Mouse (Mus musculus) megakaryocyte, embryonic 14.5 days (primary cell): ENCODE measurements at regions not wholly inside any gene's neighbourhood (a gene's known extent, or its start where the extent isn't known, plus 50 kb on each side); places are given as distances from the start of the nearest gene placed in this dataset.

Experiments
- FLI1 ChIP-seq: IDR thresholded peaks from 2 replicates; pipeline ENCODE4 v1.6.1; 2012; ENCODE audit warnings: low read length, inconsistent platforms, mixed read lengths
- GATA1 ChIP-seq: IDR thresholded peaks from 3 replicates; pipeline ENCODE4 v1.6.1; 2012; ENCODE audit warnings: mixed read lengths, low read length, inconsistent platforms, borderline replicate concordance

- TF ChIP-seq FLI1: no peak
- no peak for TF ChIP-seq GATA1
Observed at GRCm38 (mm10) chr11:112951421-112951820, 169.4 kb downstream of the Sox9 start.
